Mouse (Mus musculus) spleen, postnatal 36 days (tissue): ENCODE results near the gene Aldh9a1.
A peak's percentile ranks its signal among the peaks of the same experiment; 100 is the strongest.
"Not testable (repeated sequence)": the region's sequence is repeated elsewhere in the genome, so short reads cannot be mapped to it uniquely, and the experiment has no call there.

Source experiments
- DNase-seq, 2 experiments: peaks; one replicate each; pipeline ENCODE4 v3.0.0; 2022; ENCODE audit warnings: low spot score in 2 of 2, mixed read lengths in 1 of 2

Gene Aldh9a1

GRCm38 (mm10) chr1:167349815-167350596, at the start of gene Aldh9a1:
Gene Aldh9a1 (plus strand): TSS chr1:167349991.
- peak; percentile 80 to 87 for DNase-seq

DNA sequence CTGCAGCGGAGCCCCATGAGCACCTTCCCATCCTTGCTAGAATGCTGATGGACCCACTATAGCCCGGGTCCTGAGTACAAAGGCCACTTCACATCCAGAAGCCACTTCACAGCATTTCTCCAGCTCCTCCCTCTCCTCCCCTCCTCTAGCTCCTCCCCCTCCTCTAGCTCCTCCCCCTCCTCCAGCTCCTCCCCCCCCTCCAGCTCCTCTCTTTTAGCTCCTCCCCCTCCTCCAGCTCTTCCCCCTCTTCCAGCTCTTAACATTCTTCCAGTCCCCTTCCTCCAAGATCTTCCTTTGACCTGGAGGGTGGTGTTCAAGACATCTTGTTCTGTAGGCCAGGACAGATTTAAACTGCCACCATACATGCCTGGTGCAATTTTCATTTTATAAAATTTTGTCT, 49.7 kb upstream of the Aldh9a1 start:
- DNase-seq = no peak

DNA sequence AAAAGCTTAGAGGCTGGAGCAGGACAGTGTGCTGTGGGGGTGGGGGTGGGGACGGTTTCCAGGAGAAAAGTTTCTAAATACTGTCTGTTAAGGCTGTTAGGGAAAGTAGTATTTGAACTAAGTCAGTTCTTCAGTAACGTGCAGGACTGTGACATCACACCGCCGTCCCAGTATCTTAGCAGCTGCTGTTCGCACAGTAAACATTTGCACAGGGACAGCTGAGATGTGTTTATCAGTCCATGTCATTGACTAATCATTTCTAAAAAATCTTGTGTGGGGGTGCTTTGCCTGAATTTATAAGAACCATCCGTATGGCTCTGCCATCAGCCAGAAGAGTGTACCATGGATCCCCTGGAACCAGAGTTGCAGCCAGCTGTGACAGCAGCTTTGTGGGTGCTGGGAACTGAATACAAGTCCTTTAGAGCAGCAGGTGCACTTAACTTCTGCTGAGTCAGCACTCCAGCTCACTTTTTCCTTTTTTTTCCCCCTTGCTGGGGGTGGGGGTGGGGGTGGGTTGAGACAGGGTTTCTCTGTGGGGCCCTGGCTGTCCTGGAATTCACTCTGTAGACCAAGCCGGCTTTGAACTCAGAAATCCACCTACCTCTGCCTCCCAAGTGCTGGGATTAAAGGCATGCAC, 44.2 kb upstream of the Aldh9a1 start:
- DNase-seq = no peak

DNA sequence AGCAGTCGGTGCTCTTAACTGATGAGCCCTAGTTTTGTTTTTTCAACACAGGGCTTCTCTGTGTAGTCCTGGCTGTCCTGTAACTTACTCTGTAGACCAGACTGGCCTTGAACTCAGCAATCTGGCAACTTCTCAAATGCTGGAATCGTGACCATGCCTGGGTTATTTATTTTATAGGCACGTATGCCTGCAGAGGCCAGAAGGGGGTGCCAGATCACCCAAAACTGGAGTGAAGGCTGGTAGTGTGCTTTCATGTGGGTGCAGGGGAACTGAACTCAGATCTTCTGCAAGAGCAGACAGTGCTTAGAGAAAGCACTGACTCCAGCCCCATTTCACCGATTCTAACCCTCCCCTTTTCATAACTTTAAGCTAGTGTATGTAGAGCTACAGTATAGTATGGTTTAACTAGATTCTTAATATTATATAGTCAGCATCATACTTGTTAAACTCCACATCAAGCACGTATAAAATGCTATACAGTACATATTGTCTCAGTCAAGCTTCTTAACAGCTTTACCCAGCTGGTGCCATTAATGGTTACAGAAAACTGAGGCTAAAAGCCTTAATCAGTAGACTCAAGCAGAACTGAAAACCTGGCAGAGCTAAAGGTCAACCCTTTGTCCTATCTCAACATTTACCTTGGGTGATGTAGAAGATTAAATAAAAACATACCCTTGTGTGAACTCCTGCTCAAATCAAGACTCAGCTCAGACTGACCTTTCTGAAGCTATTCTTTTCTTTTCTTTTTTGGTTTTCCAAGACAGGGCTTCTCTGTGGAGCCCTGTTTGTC, 43.1 kb upstream of the Aldh9a1 start:
- peak; percentile 56 to 75 for DNase-seq

DNA sequence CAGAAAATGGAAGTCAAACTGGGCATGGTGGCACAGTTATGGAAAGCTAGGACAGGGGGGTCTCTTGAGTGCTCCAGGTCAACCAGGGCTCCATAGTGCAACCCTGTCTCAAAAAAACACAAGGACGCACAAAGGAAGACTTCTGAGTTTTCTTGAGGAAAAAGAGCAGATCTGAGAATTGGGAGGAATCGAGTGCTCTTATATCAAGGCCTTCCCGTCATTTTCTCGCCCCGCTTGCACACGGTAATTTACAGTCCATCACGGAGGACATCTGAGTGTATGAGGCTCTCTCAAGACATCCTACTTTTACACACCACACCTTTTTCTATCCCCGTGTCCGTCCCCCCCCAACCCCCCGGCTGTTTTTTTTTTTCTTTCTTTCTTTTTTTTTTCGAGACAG, 42.1 kb upstream of the Aldh9a1 start:
- DNase-seq = no peak

GRCm38 (mm10) chr1:167308261-167309054, 41.3 kb upstream of the Aldh9a1 start, which contains the start of gene Tmco1:
Gene Tmco1 (plus strand): TSS chr1:167308378.
- peak; percentile 97 to 98 for DNase-seq

DNA sequence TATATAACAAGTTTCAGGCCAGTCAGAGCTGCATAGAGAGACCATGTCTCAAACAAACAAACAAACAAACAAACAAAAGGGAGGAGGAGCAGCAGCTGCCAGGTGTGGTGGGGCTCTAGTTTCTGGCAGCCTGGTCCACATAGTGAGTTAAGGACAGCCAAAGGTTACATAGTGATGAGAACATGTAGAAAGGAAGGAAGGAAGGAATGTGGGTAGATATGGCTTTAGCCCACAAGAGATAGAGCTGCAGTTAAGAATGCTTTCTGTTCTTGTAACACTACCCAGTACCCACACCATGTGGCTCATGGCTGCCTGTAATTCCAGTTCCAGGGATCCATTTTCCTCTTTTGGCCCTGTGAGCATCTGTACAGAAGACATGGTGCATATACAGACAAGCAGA, 37.4 kb upstream of the Aldh9a1 start:
- DNase-seq = no peak

DNA sequence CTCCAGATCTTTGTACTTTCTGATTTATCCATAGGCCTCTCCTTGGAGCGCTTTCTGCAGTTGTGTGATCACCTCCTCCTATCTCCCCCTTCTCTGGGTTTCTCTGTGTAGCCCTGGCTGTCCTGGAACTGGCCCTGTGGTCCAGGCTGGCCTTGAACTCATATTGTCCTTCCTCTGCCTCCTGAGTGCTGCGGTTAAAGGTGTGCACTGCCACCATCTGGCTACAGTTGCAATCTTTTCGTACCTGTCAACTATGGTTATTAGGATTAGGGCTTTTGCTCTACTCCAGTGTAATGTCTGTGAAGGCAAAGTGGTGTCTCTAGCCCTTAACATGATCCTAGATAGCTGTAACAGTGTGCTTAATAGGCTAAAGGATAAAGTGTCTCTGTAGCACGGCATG, 36.6 kb upstream of the Aldh9a1 start:
- no peak for DNase-seq

- no peak for DNase-seq
Observed at GRCm38 (mm10) chr1:167321691-167322090, 28.1 kb upstream of the Aldh9a1 start.

DNA sequence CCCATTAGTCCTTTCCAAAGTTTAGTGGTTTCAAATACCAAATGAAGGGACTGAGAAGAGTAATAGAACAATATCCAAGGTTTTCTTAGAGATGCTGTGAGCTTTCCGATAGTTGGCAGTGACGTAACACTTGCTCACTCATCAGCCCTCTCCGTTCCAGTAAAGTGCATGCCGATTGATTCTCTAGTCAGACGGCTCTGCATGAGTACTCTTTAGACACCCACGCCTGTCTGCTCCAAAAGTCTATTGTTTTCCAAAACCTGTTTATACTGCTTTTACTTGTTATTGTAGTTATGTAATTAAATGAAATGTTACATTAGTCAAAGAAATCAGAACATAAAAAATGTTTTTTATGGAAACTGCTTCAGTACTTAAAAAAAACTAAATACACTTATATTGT, 21.0 kb upstream of the Aldh9a1 start:
- DNase-seq = no peak

- no peak for DNase-seq
Observed at GRCm38 (mm10) chr1:167331106-167331505, 18.7 kb upstream of the Aldh9a1 start.

- DNase-seq = no peak
Observed at GRCm38 (mm10) chr1:167336398-167336797, 13.4 kb upstream of the Aldh9a1 start.

DNA sequence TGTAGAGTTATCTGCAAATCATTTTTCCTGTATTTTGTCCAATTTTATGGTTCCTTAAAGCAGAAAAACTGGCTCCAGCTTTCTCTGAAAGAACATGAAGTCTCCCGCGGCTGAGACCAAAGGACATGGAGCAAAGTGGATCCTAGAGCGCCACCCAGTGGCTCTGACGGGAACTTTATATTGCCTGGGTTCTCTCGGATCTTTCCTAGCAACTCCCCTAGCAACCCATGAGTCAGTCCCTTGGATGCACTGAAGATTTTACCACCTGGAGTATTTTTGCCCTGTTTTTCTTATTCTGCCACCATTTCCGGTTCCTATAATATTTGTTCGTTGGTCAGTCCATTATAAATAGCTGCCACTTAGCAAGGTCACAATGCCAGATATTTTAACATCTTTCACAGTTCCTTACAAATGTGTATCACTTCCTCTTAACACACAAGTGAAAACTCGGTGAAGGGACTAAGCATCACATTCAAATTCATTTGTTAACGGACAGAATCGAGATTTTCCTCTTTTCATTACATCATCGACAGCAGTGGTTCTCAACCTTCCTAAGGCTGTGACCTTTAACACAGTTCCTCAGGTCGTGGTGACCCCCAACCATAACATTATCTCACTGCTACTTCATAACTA, 12.2 kb upstream of the Aldh9a1 start:
- DNase-seq = peak; percentile 56 to 65

GRCm38 (mm10) chr1:167339177-167339781, 10.5 kb upstream of the Aldh9a1 start:
- no peak for DNase-seq

- no peak for DNase-seq
Observed at GRCm38 (mm10) chr1:167340111-167340787, 9.5 kb upstream of the Aldh9a1 start.

GRCm38 (mm10) chr1:167340910-167341528, 8.8 kb upstream of the Aldh9a1 start:
- no peak for DNase-seq

GRCm38 (mm10) chr1:167342831-167343230, 7.0 kb upstream of the Aldh9a1 start:
- DNase-seq = no peak

GRCm38 (mm10) chr1:167345994-167346520, 3.7 kb upstream of the Aldh9a1 start:
- DNase-seq = not testable (repeated sequence)

GRCm38 (mm10) chr1:167349206-167349605, 585 bp upstream of the Aldh9a1 start:
- DNase-seq = not testable (repeated sequence)
